Mouse (Mus musculus): Measurements from ENCODE around the gene Gm45208. TPM values are rescaled to one million over a fixed set of nuclear protein-coding genes. Genes with fewer than 3 reads are reported as not detected.
"Not testable (repeated sequence)": the region's sequence is repeated elsewhere in the genome, so short reads cannot be mapped to it uniquely, and the experiment has no call there.

Gm45208 gene
- polyA plus RNA-seq, 1 experiment from 2014 or later, result not detected

DNA sequence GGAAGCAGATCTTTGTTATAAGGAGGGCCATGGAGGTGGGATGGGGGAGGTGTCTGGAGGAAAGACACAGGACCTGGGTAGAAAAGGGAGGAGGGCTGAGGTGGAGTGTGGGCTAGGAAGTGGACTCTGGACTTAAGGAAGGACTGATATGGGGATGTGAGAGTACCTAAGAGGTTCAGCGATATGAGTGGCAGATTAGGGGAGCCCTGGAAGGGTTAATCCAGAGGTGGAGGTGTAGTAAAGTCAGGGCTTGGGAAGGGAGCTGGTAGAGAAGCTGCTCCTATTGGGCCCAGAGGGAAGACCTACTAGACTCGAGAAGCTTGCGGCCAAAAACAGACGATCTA is 6.8 kb downstream of the Gm45208 start:
- Histone ChIP-seq H3K36me3 (peaks cover 21% of the 10 kb centered on the region), H3K4me2 (peak overlapping the region; percentile 60), H3K9me3 (no peaks in the 10 kb centered on the region), H3K27ac (replicated peaks) (peak overlapping the region; percentile 56), H3K4me3 (peak overlapping the region; percentile 47), H3K27me3 (no peaks in the 10 kb centered on the region), H3K9ac (peak overlapping the region; percentile 70), H3K4me1 (replicated peaks) (peaks cover 20% of the 10 kb centered on the region)
- WGBS, result 32% methylated on average over 4 of the region's 4 CpGs
- ATAC-seq (ENCODE audit: low read depth), result peak; percentile 51; the same call in 1 of the 2 replicates

DNA sequence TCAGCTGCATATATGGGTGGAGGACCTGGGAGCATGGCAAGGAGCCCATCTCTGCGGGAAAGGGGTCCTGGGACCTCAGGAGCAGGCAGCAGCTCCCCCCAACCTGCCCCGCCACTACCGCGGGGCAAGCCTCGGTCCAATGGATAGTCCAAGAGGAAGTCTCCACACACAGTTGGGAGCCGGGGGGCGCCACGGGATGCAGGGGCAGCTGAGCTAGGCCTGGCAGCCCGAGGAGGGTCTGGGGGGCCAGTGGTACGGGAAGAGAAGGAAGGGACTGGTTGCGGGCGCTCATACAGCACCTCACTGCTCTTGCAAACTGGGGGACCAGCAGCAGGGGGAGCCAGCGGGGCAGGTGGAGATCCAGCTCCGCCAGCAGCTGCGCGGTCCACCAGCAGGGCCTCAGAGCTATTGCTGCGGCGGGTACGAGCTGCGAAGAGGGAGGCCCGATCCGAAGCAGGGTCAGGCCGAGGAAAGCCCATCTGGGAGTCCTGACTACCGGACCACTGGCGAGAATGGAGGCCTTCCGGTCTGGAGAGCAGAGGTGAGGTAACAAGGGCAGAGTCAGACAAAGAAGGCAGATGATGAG is 11.6 kb downstream of the Gm45208 start:
- Histone ChIP-seq H3K9me3 (no peaks in the 10 kb centered on the region), H3K27me3 (no peaks in the 10 kb centered on the region), H3K27ac (replicated peaks) (no peak overlapping the region), H3K4me1 (replicated peaks) (peaks cover 11% of the 10 kb centered on the region), H3K4me3 (no peak overlapping the region), H3K4me2 (peak overlapping the region; percentile 13; the same call in 1 of the 2 replicates), H3K36me3 (peaks cover 24% of the 10 kb centered on the region; the same call in 1 of the 2 replicates), H3K9ac (no peak overlapping the region)
- WGBS, result 37% methylated on average over 26 of the region's 26 CpGs
- ATAC-seq (ENCODE audit: low read depth), result no peak

DNA sequence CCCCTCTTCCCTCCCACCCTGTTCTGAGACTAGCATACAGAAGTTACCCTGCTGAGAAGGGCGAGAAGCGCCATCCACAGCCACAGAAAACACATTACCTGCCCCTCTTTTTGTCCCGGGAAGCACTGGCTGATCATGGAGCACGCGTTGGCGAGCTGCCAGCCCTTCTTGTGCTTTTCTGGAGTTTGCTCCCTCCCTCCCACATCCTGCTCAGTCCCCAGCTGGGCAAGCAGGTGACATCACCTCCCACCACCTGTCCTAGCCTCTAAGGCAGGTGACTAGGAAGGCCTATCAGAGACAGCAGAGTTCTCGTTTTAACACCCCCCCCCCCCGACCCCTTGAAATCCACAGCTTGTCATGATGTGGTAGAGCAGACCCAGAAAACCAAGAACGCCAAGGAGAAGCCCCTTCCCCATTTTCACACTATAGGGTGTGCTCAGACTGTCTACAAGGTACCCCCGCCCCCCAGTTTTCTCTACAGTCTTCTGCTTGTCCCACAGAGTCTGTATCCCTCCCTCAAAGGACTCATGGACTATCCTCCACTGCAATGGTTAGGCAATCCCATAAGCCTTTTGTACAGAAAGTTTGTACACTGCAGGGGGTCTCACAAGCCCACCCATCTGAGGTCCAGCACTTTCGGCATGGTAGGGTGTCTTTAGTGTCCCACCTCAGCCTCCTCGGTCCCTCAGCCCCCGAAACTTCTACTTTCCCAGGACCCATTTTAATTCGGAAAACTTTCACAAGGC is 17.5 kb downstream of the Gm45208 start:
- H3K36me3 ChIP-seq, result 0 out of 2 replicates have a peak, but pooled peaks cover 24% of the 10 kb centered on the region
- no peak for ATAC-seq (ENCODE audit: low read depth)
- no peak overlapping the region for H3K4me3 ChIP-seq
- no peaks in the 10 kb centered on the region for H3K9me3 ChIP-seq
- H3K27ac ChIP-seq (replicated peaks), result no peak overlapping the region
- no peak overlapping the region for H3K4me2 ChIP-seq
- no peaks in the 10 kb centered on the region for H3K4me1 ChIP-seq (replicated peaks)
- H3K27me3 ChIP-seq, result no peaks in the 10 kb centered on the region
- H3K9ac ChIP-seq, result no peak overlapping the region
- 71% methylated on average over 14 of the region's 14 CpGs for WGBS

DNA sequence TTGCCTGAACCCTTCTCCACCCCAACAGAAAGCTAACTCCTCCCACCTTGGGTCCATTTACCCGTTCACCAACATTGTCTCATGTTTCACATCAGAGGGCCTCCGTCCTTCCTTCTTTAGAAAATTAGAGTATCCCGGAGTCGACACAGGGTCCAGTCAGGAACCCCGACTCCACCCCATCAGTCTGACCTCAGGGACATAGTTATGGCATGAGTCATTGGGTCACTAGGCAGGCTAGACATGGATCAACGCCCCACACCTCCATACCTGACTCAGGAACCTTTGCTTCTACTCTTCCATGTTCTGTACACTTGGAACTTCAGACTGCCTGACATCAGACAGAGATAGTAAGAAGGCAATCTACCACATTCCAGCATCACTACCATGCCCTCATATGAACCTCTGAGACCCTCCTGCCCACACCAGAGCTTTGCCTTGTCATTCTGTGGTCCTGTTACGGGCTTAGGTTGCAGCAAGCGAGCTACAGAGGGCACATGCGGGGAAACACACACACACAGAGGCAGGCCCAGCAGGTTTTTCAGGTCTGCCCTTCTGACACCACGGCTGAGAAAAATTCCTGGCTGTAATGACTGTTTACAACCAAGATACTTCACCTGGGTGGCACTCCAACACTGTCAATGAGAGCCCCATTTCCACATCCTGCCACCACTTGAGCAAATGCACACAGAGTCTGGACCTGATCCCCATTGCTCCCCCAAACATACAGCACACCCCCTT is 18.2 kb downstream of the Gm45208 start:
- H3K4me3 ChIP-seq, result no peak overlapping the region
- H3K9me3 ChIP-seq, result no peaks in the 10 kb centered on the region
- H3K27me3 ChIP-seq, result no peaks in the 10 kb centered on the region
- no peak overlapping the region for H3K9ac ChIP-seq
- ATAC-seq (ENCODE audit: low read depth), result no peak
- H3K4me2 ChIP-seq, result no peak overlapping the region
- H3K27ac ChIP-seq (replicated peaks), result no peak overlapping the region
- H3K36me3 ChIP-seq, result 0 out of 2 replicates have a peak, but pooled peaks cover 16% of the 10 kb centered on the region
- 76% methylated on average over 10 of the region's 10 CpGs for WGBS
- no peaks in the 10 kb centered on the region for H3K4me1 ChIP-seq (replicated peaks)

DNA sequence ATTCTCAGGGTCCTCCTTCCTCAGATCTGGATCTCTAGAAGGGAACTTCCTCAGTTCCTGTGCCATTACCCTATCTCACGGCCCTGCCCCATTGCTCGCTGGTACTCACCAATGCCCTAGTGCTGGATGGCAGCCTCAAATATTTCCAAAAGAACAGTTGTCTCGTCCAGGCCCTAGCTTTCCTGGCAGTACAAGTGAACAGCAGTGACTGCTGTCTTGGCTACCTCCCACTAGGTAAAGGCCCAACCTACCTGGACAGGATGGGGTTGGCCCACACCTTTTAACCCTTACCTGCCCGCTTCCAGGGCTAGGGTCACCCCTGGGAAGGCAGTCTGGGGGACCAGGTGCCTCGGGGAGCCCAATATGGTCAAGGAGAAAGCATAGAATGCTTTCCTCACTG is 19.1 kb downstream of the Gm45208 start:
- Histone ChIP-seq H3K27me3 (no peaks in the 10 kb centered on the region), H3K4me3 (no peak overlapping the region), H3K36me3 (0 out of 2 replicates have a peak, but pooled peaks cover 12% of the 10 kb centered on the region), H3K4me2 (no peak overlapping the region), H3K4me1 (replicated peaks) (no peaks in the 10 kb centered on the region), H3K9me3 (no peaks in the 10 kb centered on the region), H3K9ac (no peak overlapping the region), H3K27ac (replicated peaks) (no peak overlapping the region)
- WGBS, result 81% methylated on average over 5 of the region's 5 CpGs
- ATAC-seq (ENCODE audit: low read depth), result no peak

DNA sequence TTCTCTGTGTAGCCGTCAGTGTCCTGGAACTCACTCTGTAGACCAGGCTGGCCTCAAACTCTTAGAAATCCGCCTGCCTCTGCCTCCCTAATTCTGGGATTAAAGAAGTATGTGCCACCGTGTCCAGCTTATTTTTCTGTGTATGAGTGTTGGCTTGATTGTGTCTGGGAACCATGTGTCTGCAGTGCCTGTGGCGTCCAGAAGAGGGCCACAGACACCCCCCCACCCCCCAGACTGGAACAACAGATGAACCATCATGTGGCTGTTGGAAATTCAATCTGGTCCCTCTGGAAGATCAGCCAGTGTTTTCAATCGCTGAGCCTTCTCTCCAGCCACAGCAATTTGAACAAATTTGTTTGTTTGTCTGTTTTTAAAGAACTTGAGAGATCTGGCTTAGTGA is 21.4 kb downstream of the Gm45208 start:
- H3K9ac ChIP-seq, result no peak overlapping the region
- 62% methylated on average over 5 of the region's 5 CpGs for WGBS
- H3K9me3 ChIP-seq, result no peaks in the 10 kb centered on the region
- no peak overlapping the region for H3K4me2 ChIP-seq
- ATAC-seq (ENCODE audit: low read depth), result no peak
- no peak overlapping the region for H3K4me3 ChIP-seq
- no peaks in the 10 kb centered on the region for H3K27me3 ChIP-seq
- no peaks in the 10 kb centered on the region for H3K36me3 ChIP-seq
- 0 out of 2 replicates have a peak, but pooled peaks cover 3% of the 10 kb centered on the region for H3K4me1 ChIP-seq (replicated peaks)
- H3K27ac ChIP-seq (replicated peaks), result no peak overlapping the region

DNA sequence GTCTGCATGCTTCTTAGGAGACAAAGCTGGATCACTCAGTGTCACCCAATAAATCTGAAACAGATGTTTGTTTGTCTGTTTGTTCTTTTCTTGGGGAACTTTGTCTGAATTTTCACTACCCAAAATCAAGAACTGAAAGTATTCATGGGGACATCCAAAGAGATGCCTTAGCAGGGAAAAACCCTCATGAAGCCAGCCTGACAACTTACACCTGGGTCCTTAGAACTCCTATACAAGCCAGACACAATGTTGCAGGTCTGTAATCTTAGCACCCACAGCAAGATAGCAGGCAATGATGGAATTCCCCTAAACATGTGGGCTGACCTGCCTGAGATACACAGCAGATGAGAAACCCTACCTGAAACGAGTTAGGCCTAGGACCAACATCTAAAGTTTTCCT is 22.9 kb downstream of the Gm45208 start:
- H3K36me3 ChIP-seq, result no peaks in the 10 kb centered on the region
- H3K4me3 ChIP-seq, result no peak overlapping the region
- H3K27me3 ChIP-seq, result no peaks in the 10 kb centered on the region
- H3K4me1 ChIP-seq (replicated peaks), result peaks cover 12% of the 10 kb centered on the region
- H3K4me2 ChIP-seq, result no peak overlapping the region
- WGBS, result 73% methylated on average over 1 of the region's 1 CpGs
- no peaks in the 10 kb centered on the region for H3K9me3 ChIP-seq
- no peak overlapping the region for H3K9ac ChIP-seq
- no peak overlapping the region for H3K27ac ChIP-seq (replicated peaks)
- ATAC-seq (ENCODE audit: low read depth), result no peak

DNA sequence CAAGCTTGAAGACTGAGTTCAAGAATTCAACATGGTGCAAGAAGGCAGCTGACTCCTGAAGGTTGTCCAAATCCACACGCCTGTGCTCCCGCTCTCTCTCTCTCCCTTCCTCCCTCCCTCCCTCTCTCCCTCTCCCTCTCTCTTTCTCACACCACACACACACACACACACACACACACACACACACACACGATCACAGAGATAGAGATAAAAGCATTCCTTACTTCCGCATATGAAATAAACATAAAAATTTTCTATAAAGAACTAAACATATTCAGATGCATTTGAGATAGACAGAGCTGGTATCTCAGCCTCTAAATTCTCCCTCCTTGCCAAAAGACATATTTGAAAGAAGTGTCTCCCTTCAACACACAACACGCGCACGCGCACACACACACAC is 23.4 kb downstream of the Gm45208 start:
- Histone ChIP-seq H3K9me3 (no peaks in the 10 kb centered on the region), H3K36me3 (no peaks in the 10 kb centered on the region), H3K4me2 (no peak overlapping the region), H3K4me3 (no peak overlapping the region), H3K9ac (no peak overlapping the region), H3K27ac (replicated peaks) (no peak overlapping the region), H3K4me1 (replicated peaks) (peaks cover 14% of the 10 kb centered on the region), H3K27me3 (no peaks in the 10 kb centered on the region)
- no peak for ATAC-seq (ENCODE audit: low read depth)
- 95% methylated on average over 8 of the region's 8 CpGs for WGBS

DNA sequence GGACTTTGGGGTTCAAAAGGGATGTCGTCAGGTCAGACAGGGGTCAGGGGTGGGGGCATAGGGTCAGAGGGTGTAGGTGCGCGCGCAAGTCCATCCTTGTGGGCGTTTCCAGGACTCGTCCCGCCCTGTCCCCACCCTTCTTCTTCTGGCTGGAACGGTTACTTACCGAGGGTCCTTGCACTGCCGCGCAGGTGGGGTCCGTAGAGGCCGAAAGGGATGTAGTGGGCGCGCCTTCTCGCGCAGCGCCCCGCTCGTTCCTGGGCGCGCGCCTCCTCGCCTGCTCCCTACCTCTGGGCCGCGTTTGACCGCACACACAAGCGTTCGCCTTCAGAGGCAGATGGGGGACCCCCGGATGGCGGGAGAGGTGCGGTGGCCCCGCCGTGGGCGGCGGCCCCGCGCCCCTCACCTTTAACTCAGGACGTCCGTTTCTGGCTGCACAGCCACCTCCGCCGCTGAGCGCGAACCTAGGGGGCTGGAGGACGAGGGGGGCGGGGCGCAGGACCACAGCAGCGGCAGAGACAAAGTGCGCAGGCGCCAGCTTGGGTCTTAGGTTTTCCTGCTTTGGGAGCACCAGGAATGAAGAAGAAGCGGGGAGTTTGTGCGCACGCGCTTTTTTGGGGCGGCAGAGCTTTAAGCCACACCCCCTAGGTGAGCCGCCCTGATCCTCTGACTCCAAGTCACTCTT is 28.5 kb downstream of the Gm45208 start, which contains the start of gene Ccdc120:
Gene Ccdc120 (minus strand): TSS at position 474 of the 685 bp plus-strand sequence.
- Histone ChIP-seq H3K36me3 (no peaks in the 10 kb centered on the region), H3K27ac (replicated peaks) (peak within 1 kb of the TSS; percentile 56; the same call in 1 of the 2 replicates), H3K9me3 (no peaks in the 10 kb centered on the region), H3K9ac (peak within 1 kb of the TSS; percentile 76), H3K27me3 (no peaks in the 10 kb centered on the region), H3K4me3 (peak within 1 kb of the TSS; percentile 62), H3K4me1 (replicated peaks) (peaks cover 14% of the 10 kb centered on the region), H3K4me2 (peak within 1 kb of the TSS; percentile 59)
- ATAC-seq (ENCODE audit: low read depth), result peak; percentile 93
- WGBS, result 10% methylated on average over 46 of the region's 56 CpGs

DNA sequence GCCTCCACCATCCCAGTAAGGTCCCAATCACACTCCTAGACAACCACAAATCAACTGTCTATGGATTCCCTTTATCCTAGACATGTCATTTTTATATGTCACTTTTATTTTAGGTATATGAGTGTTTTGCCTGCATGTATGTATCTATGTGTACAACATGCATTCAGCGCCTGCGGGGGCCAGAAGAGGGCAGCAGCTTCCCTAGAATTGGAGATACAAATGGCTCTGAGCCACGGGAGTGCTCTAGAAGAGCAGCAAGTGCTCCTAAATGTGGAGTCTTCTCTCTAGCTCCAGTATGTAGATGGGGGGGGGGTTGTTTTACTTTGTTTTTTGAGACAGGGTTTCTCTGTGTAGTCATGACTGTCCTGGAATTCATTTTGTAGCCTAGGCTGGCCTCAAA is 31.6 kb downstream of the Gm45208 start:
- not testable (repeated sequence) for H3K36me3 ChIP-seq; H3K4me3 ChIP-seq; H3K27ac ChIP-seq (replicated peaks); H3K9ac ChIP-seq; ATAC-seq (ENCODE audit: low read depth); H3K9me3 ChIP-seq; H3K4me2 ChIP-seq; H3K27me3 ChIP-seq; H3K4me1 ChIP-seq (replicated peaks)
- WGBS, result 15% methylated on average over 3 of the region's 3 CpGs

DNA sequence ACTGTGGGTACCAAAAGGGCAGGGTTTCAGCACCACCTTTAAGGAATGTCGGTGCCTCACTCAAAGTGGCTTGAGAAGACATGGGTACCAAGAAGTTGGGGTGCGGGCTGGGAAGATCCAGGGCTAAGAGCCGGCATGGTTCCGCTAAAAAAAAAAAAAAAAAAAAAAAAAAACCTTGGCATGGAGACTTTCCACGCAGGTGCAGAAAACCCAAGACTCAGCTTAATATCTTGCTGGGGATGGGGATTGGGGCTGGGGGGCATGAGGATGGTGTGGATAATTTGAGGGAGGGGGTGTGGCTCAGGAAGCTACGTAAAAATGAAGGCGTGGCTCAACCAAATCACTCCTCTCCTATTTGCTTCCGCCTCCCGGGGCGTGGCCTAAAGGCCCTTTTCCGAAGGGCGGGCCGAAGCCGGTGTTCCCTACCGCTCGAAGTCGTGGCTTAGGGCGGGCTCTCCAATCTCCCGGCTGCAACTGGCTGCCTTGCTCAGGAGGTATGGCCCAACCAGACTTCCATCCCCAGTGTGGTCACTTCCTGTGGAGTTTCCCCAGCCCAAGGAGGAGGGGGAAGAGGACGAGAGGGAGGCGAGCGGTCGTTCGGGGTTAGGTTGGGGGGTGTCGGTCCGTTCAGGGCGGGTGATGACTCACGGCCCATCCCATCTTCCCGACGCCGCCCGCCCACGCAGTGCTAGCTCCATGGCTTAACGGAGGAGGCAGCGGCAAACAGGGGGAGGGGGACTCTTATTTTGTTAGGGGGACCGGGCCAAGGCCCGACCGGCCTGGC is 40.3 kb downstream of the Gm45208 start, which contains the start of gene Tfe3:
Gene Tfe3 (plus strand): TSS at position 424 of the 784 bp plus-strand sequence.
- peak within 1 kb of the TSS; percentile 62 for H3K4me3 ChIP-seq
- peak within 1 kb of the TSS; percentile 68 for H3K4me2 ChIP-seq
- WGBS, result 12% methylated on average over 34 of the region's 38 CpGs
- H3K9me3 ChIP-seq, result no peaks in the 10 kb centered on the region
- H3K27ac ChIP-seq (replicated peaks), result peak within 1 kb of the TSS; percentile 64
- ATAC-seq (ENCODE audit: low read depth), result peak; percentile 95
- H3K27me3 ChIP-seq, result no peaks in the 10 kb centered on the region
- 0 out of 2 replicates have a peak, but pooled peaks cover 1% of the 10 kb centered on the region for H3K36me3 ChIP-seq
- peak within 1 kb of the TSS; percentile 75 for H3K9ac ChIP-seq
- peaks cover 28% of the 10 kb centered on the region for H3K4me1 ChIP-seq (replicated peaks)

Data from neural tube, embryonic 13.5 days (tissue).